Mouse (Mus musculus) erythroblast, embryonic 14.5 days (primary cell): ENCODE results near the gene Ewsr1.

Experiments
- GATA1 ChIP-seq: IDR thresholded peaks from 2 replicates; pipeline ENCODE4 v1.6.1; 2012; ENCODE audit warnings: low read length, inconsistent platforms, mixed read lengths
- TAL1 ChIP-seq: IDR thresholded peaks from 3 replicates; pipeline ENCODE4 v1.6.1; 2012; ENCODE audit warnings: low read length, inconsistent platforms, mixed read lengths

DNA sequence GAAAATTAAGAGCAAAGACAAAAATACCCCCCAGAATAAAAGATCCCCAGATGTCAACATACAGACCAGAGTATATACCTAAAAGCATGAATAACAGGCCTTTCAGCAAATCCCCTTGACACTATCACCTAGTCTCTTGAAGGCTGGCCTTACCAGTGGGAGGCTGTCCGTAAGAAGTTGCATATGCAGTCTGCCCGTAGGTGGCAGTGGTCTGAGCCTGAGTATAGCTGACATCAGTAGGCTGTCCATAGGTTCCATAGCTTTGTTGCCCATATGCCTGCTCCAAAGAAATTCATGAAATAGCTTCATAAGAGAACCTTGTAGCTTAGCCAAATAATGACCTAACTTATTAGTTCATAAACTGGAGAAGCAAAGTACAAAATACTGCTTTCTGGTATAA lies 7.4 kb downstream of the Ewsr1 start:
- TF ChIP-seq TAL1 (no peak), GATA1 (no peak)
